Mouse (Mus musculus): ENCODE results near the gene Gm8765.
"Not testable (repeated sequence)": the region's sequence is repeated elsewhere in the genome, so short reads cannot be mapped to it uniquely, and the experiment has no call there.

The Gm8765 gene

DNA sequence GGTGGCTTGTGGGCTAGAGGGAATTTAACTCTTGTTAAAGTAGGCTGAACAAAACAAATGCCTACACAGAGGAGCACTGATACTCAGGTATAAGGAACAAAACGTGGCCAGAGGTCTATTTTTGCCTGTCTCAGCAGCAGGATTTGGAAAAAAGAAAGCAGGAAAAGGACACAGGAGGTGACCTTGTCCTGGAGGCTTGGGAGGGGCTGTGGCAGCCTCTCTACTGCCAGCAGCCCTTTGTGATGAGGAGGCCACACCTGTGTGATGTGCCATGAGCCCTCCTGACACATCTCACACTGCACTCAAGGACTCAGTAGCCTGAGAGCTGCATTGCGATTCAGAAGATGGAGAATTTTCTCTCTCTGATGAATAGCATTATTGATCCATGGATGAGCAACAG, at the start of gene Gm8765:
Gene Gm8765, plus strand, starts transcription at position 301 of the 400 bp plus-strand sequence.
- DNase-seq (ENCODE audit: inconsistent ontology term) = not testable (repeated sequence)

DNA sequence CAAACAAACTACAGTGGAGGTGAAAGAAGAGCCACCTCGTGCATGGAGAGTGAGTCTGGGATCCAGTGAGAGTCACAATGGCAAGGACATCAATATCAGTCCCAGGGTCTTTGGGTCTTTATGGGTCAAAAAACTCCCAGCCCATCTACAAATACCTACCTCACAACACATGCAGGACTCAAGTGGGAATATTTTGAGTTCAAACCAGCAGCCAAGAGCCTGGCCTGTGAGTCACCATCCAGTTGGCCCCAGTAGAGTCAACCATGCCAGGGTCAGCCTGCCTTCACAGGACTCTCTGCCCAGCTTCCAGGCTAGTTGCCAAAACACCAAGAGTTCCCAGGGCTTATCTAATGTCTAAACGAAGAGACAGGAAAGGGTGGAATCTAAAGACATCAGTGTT, 49.3 kb upstream of the Gm8765 start:
- DNase-seq (ENCODE audit: inconsistent ontology term) = peak; percentile 29

DNA sequence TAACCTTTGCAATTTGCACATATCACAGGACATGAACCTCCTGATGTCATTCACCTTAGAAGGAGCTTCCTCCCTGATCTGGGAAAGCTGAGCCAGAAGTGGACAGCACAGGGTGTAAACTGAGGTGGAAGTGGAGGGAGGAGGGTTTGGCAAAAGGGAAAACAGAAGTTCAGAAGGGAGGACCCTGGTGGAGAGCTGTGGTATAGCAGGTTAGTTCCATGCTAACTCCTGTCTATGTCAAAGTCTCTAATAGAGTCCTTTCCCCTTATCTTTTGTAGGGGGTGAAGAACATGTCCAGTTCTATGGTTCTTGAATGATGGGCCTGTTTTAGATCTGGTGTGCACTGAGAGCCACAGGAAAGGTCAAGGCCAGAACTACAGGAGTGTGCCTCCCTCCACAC, 52.2 kb downstream of the Gm8765 start:
- DNase-seq (ENCODE audit: inconsistent ontology term) = not testable (repeated sequence)

DNA sequence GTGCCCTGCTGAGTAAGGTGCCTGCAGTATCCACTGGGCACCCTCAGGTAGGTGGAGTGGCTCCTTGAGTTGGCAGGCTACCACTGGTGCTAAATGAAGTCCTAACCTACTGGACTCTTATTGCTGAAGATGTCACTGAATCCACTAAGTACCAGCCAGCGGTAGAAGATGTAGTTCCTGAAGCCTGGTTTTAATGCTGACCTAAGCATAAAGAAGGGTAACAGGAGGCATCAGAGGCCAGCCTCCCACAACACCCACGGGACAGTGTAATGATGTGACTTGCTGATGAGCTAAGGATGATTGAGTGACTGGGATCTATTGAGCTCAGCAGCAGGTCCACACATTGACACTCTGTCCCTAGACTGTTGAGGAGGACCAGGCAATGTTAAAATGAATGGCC, 53.6 kb downstream of the Gm8765 start:
- no peak for DNase-seq (ENCODE audit: inconsistent ontology term)

DNA sequence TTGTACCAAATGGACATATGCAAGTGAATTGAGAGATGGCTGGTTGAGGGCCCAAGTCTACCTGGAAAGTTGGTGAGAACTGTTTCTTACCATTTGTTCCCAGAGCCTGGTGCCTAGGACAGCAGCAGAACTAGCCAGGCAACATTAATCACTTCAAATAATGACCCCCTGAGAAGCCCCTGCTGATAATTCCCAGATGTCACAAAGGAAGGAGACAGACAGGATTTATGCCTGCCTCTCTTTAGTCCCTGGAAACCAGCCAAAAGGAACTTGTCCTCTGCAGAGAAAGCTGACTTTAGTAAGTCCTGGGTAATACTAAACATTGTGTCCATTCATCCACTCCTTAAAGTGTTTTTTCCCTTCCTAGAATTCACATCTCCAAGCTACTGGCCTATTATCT, 54.8 kb downstream of the Gm8765 start:
- DNase-seq (ENCODE audit: inconsistent ontology term) = not testable (repeated sequence)

Data from Muller cell, postnatal 12 days (primary cell).